In the genomic region with DNA sequence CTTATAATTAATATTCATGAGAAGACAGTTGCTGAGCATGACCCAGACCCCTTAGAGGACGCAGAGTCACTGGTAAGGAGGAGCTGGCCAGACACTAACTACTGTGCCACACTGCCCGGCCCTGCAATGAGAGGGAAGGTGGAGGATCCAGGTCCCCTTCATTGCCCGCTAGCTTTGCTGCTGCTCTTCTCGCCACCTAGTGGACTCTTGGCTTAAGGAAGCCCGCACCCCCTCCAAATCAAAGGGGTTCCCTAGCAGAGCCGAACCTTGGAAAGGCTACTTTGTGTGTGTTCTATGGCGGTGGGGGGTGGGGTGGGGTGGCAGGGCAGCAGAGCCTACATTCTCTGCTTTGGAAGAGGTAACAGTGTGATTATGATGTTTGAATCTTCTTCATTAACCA, we compare ENCODE assay signal across 16 mouse cellular contexts. TPM values are rescaled to one million over a fixed set of nuclear protein-coding genes. Genes with fewer than 3 reads are reported as not detected.
DNase-seq lines count a peak whose midpoint lies in the region; ATAC-seq and TF ChIP-seq lines count a peak whose summit lies in the region.
"Had no signal": no experiment of that assay in that cellular context is flagged by ENCODE, and none has a peak within 500 bp of the region (broad histone marks: within the 10 kb centered on the region; RNA-seq: fewer than 3 reads in every experiment).

No protein-coding gene starts in this region.

- no peaks in the 10 kb centered on the region for H3K4me1 ChIP-seq in liver, adult 2 months (ENCODE audit: control insufficient read depth, insufficient read depth, low read length)
- H3K4me1 ChIP-seq in liver, embryonic 12.5 days, result no peaks in the 10 kb centered on the region; the same call in 1 of the 2 replicates

- no peak for TF ChIP-seq POLR2A in liver, adult 2 months (IDR thresholded peaks at IDR 0.05; ENCODE audit: extremely low read depth, insufficient read depth, low read length)

- no peak for ATAC-seq in liver, embryonic 12.5 days
- ATAC-seq: forebrain, embryonic 14.5 days; hindbrain, embryonic 16.5 days had no signal

- H3K9ac ChIP-seq in liver, adult 2 months (ENCODE audit: low read depth, low read length), result no peak overlapping the region
- no peak overlapping the region for H3K9ac ChIP-seq in liver, embryonic 12.5 days
- H3K9ac ChIP-seq: embryonic facial prominence, embryonic 12.5 days; heart, embryonic 13.5 days; neural tube, embryonic 12.5 days had no signal

- no peaks in the 10 kb centered on the region for H3K36me3 ChIP-seq in liver, adult 2 months (ENCODE audit: control insufficient read depth, insufficient read depth, low read length)
- H3K36me3 ChIP-seq in liver, embryonic 12.5 days, result no peaks in the 10 kb centered on the region
- H3K36me3 ChIP-seq: embryonic facial prominence, embryonic 12.5 days; heart, embryonic 13.5 days; neural tube, embryonic 12.5 days had no signal

- no peak overlapping the region for H3K4me3 ChIP-seq in liver, adult 2 months (ENCODE audit: insufficient read depth, low read depth, low read length)
- H3K4me3 ChIP-seq in liver, embryonic 12.5 days, result no peak overlapping the region
- H3K4me3 ChIP-seq: embryonic facial prominence, embryonic 12.5 days; heart, embryonic 13.5 days; neural tube, embryonic 12.5 days had no signal

- H3K4me2 ChIP-seq in liver, embryonic 12.5 days, result no peak overlapping the region
- H3K4me2 ChIP-seq: embryonic facial prominence, embryonic 12.5 days; heart, embryonic 13.5 days; neural tube, embryonic 12.5 days had no signal

- no peaks in the 10 kb centered on the region for H3K9me3 ChIP-seq in liver, embryonic 12.5 days (replicated peaks)
- H3K9me3 ChIP-seq: embryonic facial prominence, embryonic 12.5 days; heart, embryonic 13.5 days; neural tube, embryonic 12.5 days had no signal

- H3K27me3 ChIP-seq in liver, adult 2 months (ENCODE audit: control insufficient read depth, insufficient read depth, low read length), result peaks cover 24% of the 10 kb centered on the region
- peaks cover 91% of the 10 kb centered on the region for H3K27me3 ChIP-seq in liver, embryonic 12.5 days (replicated peaks)

- peak; percentile 18 to 31 for DNase-seq in cerebellum, postnatal 14 days
- DNase-seq in cerebellum, adult 11 months, result no peak
- no peak for DNase-seq in liver, adult 2 months (ENCODE audit: extremely low read depth, low read depth, low spot score)
- peak; percentile 21 for DNase-seq in thymus, postnatal 4 days
- DNase-seq in thymus, postnatal 36 days, result no peak
- no peak for DNase-seq in frontal cortex, postnatal 10 days (ENCODE audit: low spot score in 2 of 2)
- no peak for DNase-seq in spleen, adult 18-20 months
- DNase-seq: left cerebral cortex, postnatal 4 days; thymus, adult 2 months had no signal

- no peaks in the 10 kb centered on the region for H3K79me2 ChIP-seq in liver, adult 2 months (ENCODE audit: control insufficient read depth, insufficient read depth, low read length)

- 24% methylated on average over 7 of the region's 7 CpGs for WGBS in liver, adult 2 months
- WGBS in liver, embryonic 12.5 days (ENCODE audit: insufficient replicate concordance), result 25% methylated on average over 7 of the region's 7 CpGs

- peak; percentile 22; the same call in 1 of the 2 replicates for TF ChIP-seq CTCF in liver, adult 2 months (IDR thresholded peaks at IDR 0.05; ENCODE audit: low read depth, low read length)

- no peak overlapping the region for H3K27ac ChIP-seq in liver, adult 2 months (replicated peaks; ENCODE audit: insufficient read depth, low read depth, low read length)
- no peak overlapping the region for H3K27ac ChIP-seq in liver, embryonic 12.5 days
- H3K27ac ChIP-seq: embryonic facial prominence, embryonic 12.5 days; heart, embryonic 13.5 days; neural tube, embryonic 12.5 days had no signal

RNA-seq across cellular contexts. Expression of gene C1ql2, which starts 2.4 kb away (rescaled TPM):
- not detected in 2 replicates for total RNA-seq in liver, adult 2 months (2014; rRNA removed)
- polyA plus RNA-seq in liver, adult 2 months (2012; rRNA removed), result not detected in 2 replicates
- polyA plus RNA-seq in liver, embryonic 12.5 days (2016; fragmentation: Nextera tagmentation; extraction: Ambion mirVana), result not detected in 2 replicates
- polyA plus RNA-seq: heart, embryonic 13.5 days; small intestine, adult 2 months had no signal

Comparison
In these comparisons a context has a peak if more than half of its experiments do, and no peak if none do; other contexts are left out.
1. DNase-seq: peak in cerebellum, postnatal 14 days (2 of 2) and thymus, postnatal 4 days (single experiment); none in cerebellum, adult 11 months (single experiment), liver, adult 2 months (single experiment), thymus, postnatal 36 days (0 of 2), frontal cortex, postnatal 10 days (0 of 2) and spleen, adult 18-20 months (0 of 2).